Mouse (Mus musculus): ENCODE measurements at regions not wholly inside any gene's neighbourhood (a gene's known extent, or its start where the extent isn't known, plus 50 kb on each side); places are given as distances from the start of the nearest gene placed in this dataset.

- TF ChIP-seq POLR2A (IDR thresholded peaks at IDR 0.05; ENCODE audit: borderline replicate concordance, low read depth, low read length) (no peak), CTCF (IDR thresholded peaks at IDR 0.05; ENCODE audit: low read depth, low read length) (no peak)
- Histone ChIP-seq H3K4me3 (ENCODE audit: insufficient read depth, low read length) (peak overlapping the region; percentile 96), H3K27ac (ENCODE audit: insufficient read depth, low read depth, low read length) (peak overlapping the region; percentile 53), H3K4me1 (ENCODE audit: control insufficient read depth, insufficient read depth, low read length) (no peaks in the 10 kb centered on the region)
Measured at GRCm38 (mm10) chrX:19237738-19238261, 243.3 kb downstream of the Tex13c3 start.

GRCm38 (mm10) chrX:19237048-19237737 lies 243.9 kb downstream of the Tex13c3 start:
- Histone ChIP-seq H3K4me1 (ENCODE audit: control insufficient read depth, insufficient read depth, low read length) (no peaks in the 10 kb centered on the region), H3K27ac (ENCODE audit: insufficient read depth, low read depth, low read length) (peak overlapping the region; percentile 48), H3K4me3 (ENCODE audit: insufficient read depth, low read length) (peak overlapping the region; percentile 96)
- TF ChIP-seq CTCF (IDR thresholded peaks at IDR 0.05; ENCODE audit: low read depth, low read length) (no peak), POLR2A (IDR thresholded peaks at IDR 0.05; ENCODE audit: borderline replicate concordance, low read depth, low read length) (no peak)

GRCm38 (mm10) chrX:19235449-19235848 lies 245.7 kb downstream of the Tex13c3 start:
- peak overlapping the region; percentile 40; the same call in 1 of the 2 replicates for H3K4me3 ChIP-seq (ENCODE audit: insufficient read depth, low read length)
- no peaks in the 10 kb centered on the region for H3K4me1 ChIP-seq (ENCODE audit: control insufficient read depth, insufficient read depth, low read length)
- no peak for TF ChIP-seq POLR2A (IDR thresholded peaks at IDR 0.05; ENCODE audit: borderline replicate concordance, low read depth, low read length)
- no peak for TF ChIP-seq CTCF (IDR thresholded peaks at IDR 0.05; ENCODE audit: low read depth, low read length)
- no peak overlapping the region for H3K27ac ChIP-seq (ENCODE audit: insufficient read depth, low read depth, low read length)

GRCm38 (mm10) chrX:19231823-19232222 lies 249.3 kb downstream of the Tex13c3 start:
- no peak overlapping the region for H3K27ac ChIP-seq (ENCODE audit: insufficient read depth, low read depth, low read length)
- TF ChIP-seq CTCF (IDR thresholded peaks at IDR 0.05; ENCODE audit: low read depth, low read length) (no peak), POLR2A (IDR thresholded peaks at IDR 0.05; ENCODE audit: borderline replicate concordance, low read depth, low read length) (no peak)
- no peak overlapping the region for H3K4me3 ChIP-seq (ENCODE audit: insufficient read depth, low read length)
- no peaks in the 10 kb centered on the region for H3K4me1 ChIP-seq (ENCODE audit: control insufficient read depth, insufficient read depth, low read length)

- no peak overlapping the region for H3K4me3 ChIP-seq (ENCODE audit: insufficient read depth, low read length)
- H3K4me1 ChIP-seq (ENCODE audit: control insufficient read depth, insufficient read depth, low read length), result peaks cover 2% of the 10 kb centered on the region; the same call in 1 of the 2 replicates
- H3K27ac ChIP-seq (ENCODE audit: insufficient read depth, low read depth, low read length), result no peak overlapping the region
- TF ChIP-seq CTCF (IDR thresholded peaks at IDR 0.05; ENCODE audit: low read depth, low read length) (no peak), POLR2A (IDR thresholded peaks at IDR 0.05; ENCODE audit: borderline replicate concordance, low read depth, low read length) (no peak)
Measured at GRCm38 (mm10) chrX:19223336-19223735, 257.8 kb downstream of the Tex13c3 start.

GRCm38 (mm10) chrX:19220785-19221496 lies 260.2 kb downstream of the Tex13c3 start:
- no peak for TF ChIP-seq CTCF (IDR thresholded peaks at IDR 0.05; ENCODE audit: low read depth, low read length)
- TF ChIP-seq POLR2A (IDR thresholded peaks at IDR 0.05; ENCODE audit: borderline replicate concordance, low read depth, low read length), result no peak
- Histone ChIP-seq H3K27ac (ENCODE audit: insufficient read depth, low read depth, low read length) (no peak overlapping the region), H3K4me1 (ENCODE audit: control insufficient read depth, insufficient read depth, low read length) (peaks cover 2% of the 10 kb centered on the region; the same call in 1 of the 2 replicates), H3K4me3 (ENCODE audit: insufficient read depth, low read length) (no peak overlapping the region)

GRCm38 (mm10) chrX:19219727-19220126 lies 261.4 kb downstream of the Tex13c3 start:
- TF ChIP-seq CTCF (IDR thresholded peaks at IDR 0.05; ENCODE audit: low read depth, low read length) (no peak), POLR2A (IDR thresholded peaks at IDR 0.05; ENCODE audit: borderline replicate concordance, low read depth, low read length) (no peak)
- H3K4me3 ChIP-seq (ENCODE audit: insufficient read depth, low read length), result no peak overlapping the region
- no peak overlapping the region for H3K27ac ChIP-seq (ENCODE audit: insufficient read depth, low read depth, low read length)
- peaks cover 2% of the 10 kb centered on the region; the same call in 1 of the 2 replicates for H3K4me1 ChIP-seq (ENCODE audit: control insufficient read depth, insufficient read depth, low read length)

- no peak for TF ChIP-seq CTCF (IDR thresholded peaks at IDR 0.05; ENCODE audit: low read depth, low read length)
- TF ChIP-seq POLR2A (IDR thresholded peaks at IDR 0.05; ENCODE audit: borderline replicate concordance, low read depth, low read length), result no peak
- Histone ChIP-seq H3K4me1 (ENCODE audit: control insufficient read depth, insufficient read depth, low read length) (peaks cover 2% of the 10 kb centered on the region; the same call in 1 of the 2 replicates), H3K27ac (ENCODE audit: insufficient read depth, low read depth, low read length) (no peak overlapping the region), H3K4me3 (ENCODE audit: insufficient read depth, low read length) (no peak overlapping the region)
Measured at GRCm38 (mm10) chrX:19219301-19219700, 261.8 kb downstream of the Tex13c3 start.

- TF ChIP-seq POLR2A (IDR thresholded peaks at IDR 0.05; ENCODE audit: borderline replicate concordance, low read depth, low read length) (no peak), CTCF (IDR thresholded peaks at IDR 0.05; ENCODE audit: low read depth, low read length) (no peak)
- Histone ChIP-seq H3K4me3 (ENCODE audit: insufficient read depth, low read length) (no peak overlapping the region), H3K4me1 (ENCODE audit: control insufficient read depth, insufficient read depth, low read length) (peaks cover 19% of the 10 kb centered on the region), H3K27ac (ENCODE audit: insufficient read depth, low read depth, low read length) (no peak overlapping the region)
Measured at GRCm38 (mm10) chrX:19206420-19206819, 274.7 kb downstream of the Tex13c3 start.

- TF ChIP-seq POLR2A (IDR thresholded peaks at IDR 0.05; ENCODE audit: borderline replicate concordance, low read depth, low read length) (no peak), CTCF (IDR thresholded peaks at IDR 0.05; ENCODE audit: low read depth, low read length) (no peak)
- H3K4me3 ChIP-seq (ENCODE audit: insufficient read depth, low read length), result no peak overlapping the region
- peaks cover 19% of the 10 kb centered on the region for H3K4me1 ChIP-seq (ENCODE audit: control insufficient read depth, insufficient read depth, low read length)
- H3K27ac ChIP-seq (ENCODE audit: insufficient read depth, low read depth, low read length), result peak overlapping the region; percentile 65; the same call in 1 of the 2 replicates
Measured at GRCm38 (mm10) chrX:19202542-19202941, 278.6 kb downstream of the Tex13c3 start.

All from bone marrow macrophage, adult 2 months (primary cell).